ENCODE assay signal across 8 mouse cellular contexts in genomic region chr19:53310348-53310747, GRCm38 (mm10). TPM values are rescaled to one million over a fixed set of nuclear protein-coding genes. Genes with fewer than 3 reads are reported as not detected.
A peak's percentile ranks its signal among the peaks of the same experiment; 100 is the strongest.
DNase-seq lines count a peak whose midpoint lies in the region; ATAC-seq lines count a peak whose summit lies in the region.

Gene Mxi1, plus strand, starts transcription at chr19:53310518.

- H3K4me2 ChIP-seq in intestine, embryonic 14.5 days (ENCODE audit: low read length) = peak within 1 kb of the TSS; percentile 97

- H3K4me3 ChIP-seq in intestine, embryonic 14.5 days (ENCODE audit: low read depth, low read length) = peak within 1 kb of the TSS; percentile 91
- H3K4me3 ChIP-seq in megakaryocyte, embryonic 14.5 days (replicated peaks) = peak within 1 kb of the TSS; percentile 99

- peak within 1 kb of the TSS; percentile 84 for H3K9ac ChIP-seq in intestine, embryonic 14.5 days (ENCODE audit: low read length)

- intact Hi-C loops in left cerebral cortex, postnatal 10 days (cut with DNase I) = loop anchor here (5.0 kb wide), 1 partner anchor 42 kb away; no protein-coding TSS in a partner anchor

- no peaks in the 10 kb centered on the region for H3K36me3 ChIP-seq in intestine, embryonic 14.5 days (ENCODE audit: control insufficient read depth, insufficient read depth, low read length)
- H3K36me3 ChIP-seq in megakaryocyte, embryonic 14.5 days (replicated peaks; ENCODE audit: low read length) = peaks cover 7% of the 10 kb centered on the region

- no peaks in the 10 kb centered on the region for H3K9me3 ChIP-seq in intestine, embryonic 14.5 days (ENCODE audit: control insufficient read depth, low read length)
- no peaks in the 10 kb centered on the region for H3K9me3 ChIP-seq in megakaryocyte, embryonic 14.5 days

- H3K27ac ChIP-seq in intestine, embryonic 14.5 days (ENCODE audit: low read depth) = peak within 1 kb of the TSS; percentile 92

- peak; percentile 52 for ATAC-seq in intestine, embryonic 14.5 days (replicated peaks; ENCODE audit: low FRiP score, low TSS enrichment, low read depth)

- no peaks in the 10 kb centered on the region for H3K27me3 ChIP-seq in intestine, embryonic 14.5 days (replicated peaks; ENCODE audit: control insufficient read depth, insufficient read depth, low read length)
- peaks cover 12% of the 10 kb centered on the region for H3K27me3 ChIP-seq in megakaryocyte, embryonic 14.5 days (replicated peaks)

- peak; percentile 89 for DNase-seq in adrenal gland, adult 2 months
- DNase-seq in embryo, embryonic 11 days = peak; percentile 94
- DNase-seq in gastrocnemius, postnatal 25 days = peak; percentile 76
- DNase-seq in intestine, embryonic 14.5 days (ENCODE audit: low spot score) = peak; percentile 91
- DNase-seq in left cerebral cortex, postnatal 10 days (ENCODE audit: extremely low spot score in 1 of 2, low spot score in 2 of 2) = peak; percentile 70 to 84
- DNase-seq in right cerebral cortex, adult 18-20 months = peak; percentile 92
- DNase-seq in urinary bladder, postnatal 4 days (ENCODE audit: low spot score in 2 of 2) = peak; percentile 74

- peaks cover 9% of the 10 kb centered on the region for H3K4me1 ChIP-seq in intestine, embryonic 14.5 days (replicated peaks; ENCODE audit: control insufficient read depth, insufficient read depth, low read length)
- H3K4me1 ChIP-seq in megakaryocyte, embryonic 14.5 days = peaks cover 17% of the 10 kb centered on the region

- under 1% methylated on average over 38 of the region's 38 CpGs for WGBS in intestine, embryonic 14.5 days

RNA-seq across cellular contexts. Expression of gene Mxi1, which starts in this region (rescaled TPM):
- 10 to 100 TPM; 29.6 to 31.1 TPM for total RNA-seq in adrenal gland, adult 2 months (2021)
- polyA plus RNA-seq in adrenal gland, adult 2 months (2012; rRNA removed) = 15.6 and 17.2 TPM in 2 replicates
- total RNA-seq in gastrocnemius, postnatal 25 days (2021) = 10 to 100 TPM; 37.8 to 39.1 TPM
- 30.4 and 37.5 TPM in 2 replicates for polyA plus RNA-seq in intestine, embryonic 14.5 days (2014; fragmentation: Nextera tagmentation; extraction: Ambion mirVana)
- total RNA-seq in left cerebral cortex, postnatal 10 days (2021) = 10 to 100 TPM; 57.0 to 57.9 TPM
- polyA plus RNA-seq in megakaryocyte, embryonic 14.5 days (2012; ENCODE audit: insufficient read depth, low replicate concordance) = 32.9 and 41.2 TPM in 2 replicates

Comparison
In these comparisons a context has a peak if more than half of its experiments do, and no peak if none do; other contexts are left out.
1. Peak in every context shown above with its lines: DNase-seq, ATAC-seq, H3K4me3 ChIP-seq and H3K27ac ChIP-seq.